Mouse (Mus musculus): ENCODE results near the gene Iqgap1. TPM values are rescaled to one million over a fixed set of nuclear protein-coding genes. Genes with fewer than 3 reads are reported as not detected.
"Not testable (repeated sequence)": the region's sequence is repeated elsewhere in the genome, so short reads cannot be mapped to it uniquely, and the experiment has no call there.

Iqgap1 gene
- polyA plus RNA-seq, 1 experiment from 2014 or later, result 17.5 TPM

DNA sequence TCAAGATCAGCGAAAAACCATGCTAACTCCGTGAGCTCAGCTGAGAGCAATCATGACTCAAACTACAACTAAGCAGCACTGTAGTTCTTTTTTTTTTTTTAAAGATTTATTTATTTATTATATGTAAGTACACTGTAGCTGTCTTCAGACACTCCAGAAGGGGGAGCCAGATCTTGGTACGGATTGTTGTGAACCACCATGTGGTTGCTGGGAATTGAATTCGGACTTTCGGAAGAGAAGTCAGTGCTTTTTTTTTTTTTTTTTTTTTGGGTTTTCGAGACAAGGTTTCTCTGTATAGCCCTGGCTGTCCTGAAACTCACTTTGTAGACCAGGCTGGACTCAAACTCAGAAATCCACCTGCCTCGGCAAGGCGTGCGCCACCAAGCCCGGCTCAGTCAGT, 76.7 kb downstream of the Iqgap1 start:
- H3K9me3 ChIP-seq (replicated peaks; ENCODE audit: control insufficient read depth, low read length, poor library complexity, severe bottlenecking); H3K9ac ChIP-seq (ENCODE audit: low read depth, low read length); H3K27me3 ChIP-seq (ENCODE audit: control insufficient read depth, insufficient read depth, low read depth, low read length); H3K4me3 ChIP-seq (ENCODE audit: low read depth, low read length); H3K4me2 ChIP-seq (ENCODE audit: low read length); ATAC-seq; H3K27ac ChIP-seq (ENCODE audit: low read length): not testable (repeated sequence)
- H3K4me1 ChIP-seq (ENCODE audit: control insufficient read depth, insufficient read depth, low read length), result peaks cover 13% of the 10 kb centered on the region
- WGBS, result 97% methylated on average over 10 of the region's 10 CpGs
- H3K36me3 ChIP-seq (ENCODE audit: control insufficient read depth, insufficient read depth, low read length), result peaks cover 30% of the 10 kb centered on the region

- no peak overlapping the region for H3K27ac ChIP-seq (ENCODE audit: low read length)
- no peak for ATAC-seq
- 65% methylated on average over 7 of the region's 7 CpGs for WGBS
These were observed 78.4 kb downstream of the Iqgap1 start for GRCm38 (mm10) chr7:80747371-80747770.

GRCm38 (mm10) chr7:80746166-80746761, 79.5 kb downstream of the Iqgap1 start:
- 8% methylated on average over 5 of the region's 5 CpGs for WGBS
- H3K9me3 ChIP-seq (replicated peaks; ENCODE audit: control insufficient read depth, low read length, poor library complexity, severe bottlenecking), result no peaks in the 10 kb centered on the region
- 0 out of 2 replicates have a peak, but pooled peaks have one; percentile 48 for ATAC-seq
- no peaks in the 10 kb centered on the region for H3K27me3 ChIP-seq (ENCODE audit: control insufficient read depth, insufficient read depth, low read depth, low read length)
- H3K27ac ChIP-seq (ENCODE audit: low read length), result peak overlapping the region; percentile 53
- no peak overlapping the region for H3K4me3 ChIP-seq (ENCODE audit: low read depth, low read length)
- peaks cover 31% of the 10 kb centered on the region for H3K36me3 ChIP-seq (ENCODE audit: control insufficient read depth, insufficient read depth, low read length)
- peaks cover 13% of the 10 kb centered on the region for H3K4me1 ChIP-seq (ENCODE audit: control insufficient read depth, insufficient read depth, low read length)
- H3K9ac ChIP-seq (ENCODE audit: low read depth, low read length), result no peak overlapping the region; the same call in 1 of the 2 replicates
- H3K4me2 ChIP-seq (ENCODE audit: low read length), result no peak overlapping the region

More at GRCm38 (mm10) chr7:80747371-80747770, 78.4 kb downstream of the Iqgap1 start:
- Histone ChIP-seq H3K9me3 (replicated peaks; ENCODE audit: control insufficient read depth, low read length, poor library complexity, severe bottlenecking) (no peaks in the 10 kb centered on the region), H3K4me1 (ENCODE audit: control insufficient read depth, insufficient read depth, low read length) (peaks cover 13% of the 10 kb centered on the region), H3K36me3 (ENCODE audit: control insufficient read depth, insufficient read depth, low read length) (peaks cover 40% of the 10 kb centered on the region), H3K4me3 (ENCODE audit: low read depth, low read length) (no peak overlapping the region), H3K27me3 (ENCODE audit: control insufficient read depth, insufficient read depth, low read depth, low read length) (no peaks in the 10 kb centered on the region), H3K4me2 (ENCODE audit: low read length) (no peak overlapping the region), H3K9ac (ENCODE audit: low read depth, low read length) (no peak overlapping the region)

GRCm38 (mm10) chr7:80745746-80746145, 80.0 kb downstream of the Iqgap1 start:
- H3K9me3 ChIP-seq (replicated peaks; ENCODE audit: control insufficient read depth, low read length, poor library complexity, severe bottlenecking), result no peaks in the 10 kb centered on the region
- H3K27me3 ChIP-seq (ENCODE audit: control insufficient read depth, insufficient read depth, low read depth, low read length), result no peaks in the 10 kb centered on the region
- peaks cover 13% of the 10 kb centered on the region for H3K4me1 ChIP-seq (ENCODE audit: control insufficient read depth, insufficient read depth, low read length)
- no peak overlapping the region for H3K4me3 ChIP-seq (ENCODE audit: low read depth, low read length)
- no peak overlapping the region for H3K27ac ChIP-seq (ENCODE audit: low read length)
- H3K4me2 ChIP-seq (ENCODE audit: low read length), result no peak overlapping the region
- 1% methylated on average over 3 of the region's 3 CpGs for WGBS
- ATAC-seq, result 0 out of 2 replicates have a peak, but pooled peaks have one; percentile 9
- H3K36me3 ChIP-seq (ENCODE audit: control insufficient read depth, insufficient read depth, low read length), result peaks cover 26% of the 10 kb centered on the region
- H3K9ac ChIP-seq (ENCODE audit: low read depth, low read length), result no peak overlapping the region; the same call in 1 of the 2 replicates

GRCm38 (mm10) chr7:80745250-80745649, 80.5 kb downstream of the Iqgap1 start:
- no peak for ATAC-seq
- Histone ChIP-seq H3K27me3 (ENCODE audit: control insufficient read depth, insufficient read depth, low read depth, low read length) (no peaks in the 10 kb centered on the region), H3K4me1 (ENCODE audit: control insufficient read depth, insufficient read depth, low read length) (peaks cover 13% of the 10 kb centered on the region), H3K36me3 (ENCODE audit: control insufficient read depth, insufficient read depth, low read length) (peaks cover 26% of the 10 kb centered on the region), H3K9me3 (replicated peaks; ENCODE audit: control insufficient read depth, low read length, poor library complexity, severe bottlenecking) (no peaks in the 10 kb centered on the region), H3K4me3 (ENCODE audit: low read depth, low read length) (no peak overlapping the region), H3K4me2 (ENCODE audit: low read length) (no peak overlapping the region), H3K27ac (ENCODE audit: low read length) (peak overlapping the region; percentile 40), H3K9ac (ENCODE audit: low read depth, low read length) (0 out of 2 replicates have a peak overlapping the region, but pooled peaks have one; percentile 27)
- WGBS, result 6% methylated on average over 9 of the region's 9 CpGs

GRCm38 (mm10) chr7:80743920-80744630, 81.7 kb downstream of the Iqgap1 start:
- Histone ChIP-seq H3K9ac (ENCODE audit: low read depth, low read length) (no peak overlapping the region), H3K4me2 (ENCODE audit: low read length) (no peak overlapping the region), H3K9me3 (replicated peaks; ENCODE audit: control insufficient read depth, low read length, poor library complexity, severe bottlenecking) (no peaks in the 10 kb centered on the region), H3K27ac (ENCODE audit: low read length) (no peak overlapping the region), H3K4me1 (ENCODE audit: control insufficient read depth, insufficient read depth, low read length) (peaks cover 13% of the 10 kb centered on the region), H3K4me3 (ENCODE audit: low read depth, low read length) (no peak overlapping the region), H3K27me3 (ENCODE audit: control insufficient read depth, insufficient read depth, low read depth, low read length) (no peaks in the 10 kb centered on the region), H3K36me3 (ENCODE audit: control insufficient read depth, insufficient read depth, low read length) (peaks cover 25% of the 10 kb centered on the region)
- ATAC-seq, result no peak
- 73% methylated on average over 9 of the region's 9 CpGs for WGBS

DNA sequence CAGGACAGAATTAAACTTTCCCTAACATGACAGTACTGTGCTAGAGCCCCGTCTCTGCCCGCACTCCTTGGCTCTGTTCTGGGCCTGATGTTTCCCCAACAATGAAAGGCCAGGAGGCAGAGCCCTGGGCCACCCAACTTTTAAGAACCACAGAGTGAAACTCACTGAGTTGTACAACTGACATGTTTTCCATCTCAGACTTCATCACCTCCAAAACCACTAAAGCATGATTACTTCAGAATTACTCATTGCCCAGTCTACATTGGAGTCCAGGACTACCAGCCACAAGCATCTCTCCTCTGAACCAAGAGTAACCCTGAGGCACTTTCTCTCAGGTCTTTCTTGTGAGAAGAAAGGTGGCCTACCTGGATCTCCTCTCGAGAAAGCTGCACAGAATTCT, 83.1 kb downstream of the Iqgap1 start:
- no peak overlapping the region for H3K27ac ChIP-seq (ENCODE audit: low read length)
- no peak for ATAC-seq
- H3K9me3 ChIP-seq (replicated peaks; ENCODE audit: control insufficient read depth, low read length, poor library complexity, severe bottlenecking), result no peaks in the 10 kb centered on the region
- H3K4me3 ChIP-seq (ENCODE audit: low read depth, low read length), result no peak overlapping the region
- H3K9ac ChIP-seq (ENCODE audit: low read depth, low read length), result no peak overlapping the region
- WGBS, result 89% methylated on average over 3 of the region's 3 CpGs
- H3K27me3 ChIP-seq (ENCODE audit: control insufficient read depth, insufficient read depth, low read depth, low read length), result no peaks in the 10 kb centered on the region
- H3K36me3 ChIP-seq (ENCODE audit: control insufficient read depth, insufficient read depth, low read length), result peaks cover 19% of the 10 kb centered on the region
- H3K4me2 ChIP-seq (ENCODE audit: low read length), result no peak overlapping the region
- peaks cover 13% of the 10 kb centered on the region for H3K4me1 ChIP-seq (ENCODE audit: control insufficient read depth, insufficient read depth, low read length)

DNA sequence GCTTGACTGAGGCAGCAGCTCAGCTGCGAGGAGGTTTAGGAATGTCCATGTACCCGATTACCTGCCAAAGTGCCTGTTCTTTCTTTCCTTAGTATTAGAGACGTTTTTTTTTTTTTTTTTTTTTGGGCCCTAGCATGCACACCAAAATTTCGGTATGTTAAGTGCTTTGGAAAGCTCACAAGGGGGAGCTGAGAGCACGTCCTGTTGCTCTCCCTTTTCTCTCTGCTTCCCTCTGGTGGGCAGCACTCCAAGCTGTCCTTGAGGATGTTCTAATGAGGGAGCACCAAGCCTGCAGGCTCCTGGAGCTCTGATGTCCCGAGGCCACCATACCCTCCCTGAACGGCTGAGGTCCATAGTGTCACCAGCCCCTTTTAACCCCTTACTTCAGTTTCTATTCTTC, 84.8 kb downstream of the Iqgap1 start:
- Histone ChIP-seq H3K9me3 (replicated peaks; ENCODE audit: control insufficient read depth, low read length, poor library complexity, severe bottlenecking) (no peaks in the 10 kb centered on the region), H3K4me1 (ENCODE audit: control insufficient read depth, insufficient read depth, low read length) (peaks cover 8% of the 10 kb centered on the region), H3K9ac (ENCODE audit: low read depth, low read length) (no peak overlapping the region), H3K4me3 (ENCODE audit: low read depth, low read length) (no peak overlapping the region), H3K27ac (ENCODE audit: low read length) (no peak overlapping the region), H3K36me3 (ENCODE audit: control insufficient read depth, insufficient read depth, low read length) (peaks cover 30% of the 10 kb centered on the region), H3K4me2 (ENCODE audit: low read length) (no peak overlapping the region), H3K27me3 (ENCODE audit: control insufficient read depth, insufficient read depth, low read depth, low read length) (no peaks in the 10 kb centered on the region)
- 0 out of 2 replicates have a peak, but pooled peaks have one; percentile 48 for ATAC-seq
- 23% methylated on average over 7 of the region's 7 CpGs for WGBS

DNA sequence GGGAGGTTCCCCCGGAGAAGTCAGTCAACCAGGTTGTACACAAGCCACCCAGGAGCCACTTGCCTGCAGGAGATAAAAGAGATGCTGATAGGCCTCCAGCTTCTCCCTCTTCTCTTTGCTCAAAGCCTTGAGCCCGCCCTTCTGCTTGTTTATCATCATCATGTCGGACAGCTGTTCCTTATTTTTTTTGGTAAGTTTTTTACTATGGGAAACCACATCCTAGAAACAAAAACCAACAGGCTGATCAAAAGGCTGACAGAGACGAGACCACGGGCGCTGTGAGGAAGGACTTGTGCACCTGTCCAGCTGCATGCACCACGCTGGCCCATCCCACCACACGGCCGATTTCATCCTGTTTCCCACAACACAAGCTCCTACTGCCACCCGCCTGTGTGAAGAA, 89.6 kb downstream of the Iqgap1 start:
- Histone ChIP-seq H3K36me3 (ENCODE audit: control insufficient read depth, insufficient read depth, low read length) (peaks cover 38% of the 10 kb centered on the region), H3K4me2 (ENCODE audit: low read length) (no peak overlapping the region), H3K4me1 (ENCODE audit: control insufficient read depth, insufficient read depth, low read length) (no peaks in the 10 kb centered on the region), H3K9me3 (replicated peaks; ENCODE audit: control insufficient read depth, low read length, poor library complexity, severe bottlenecking) (no peaks in the 10 kb centered on the region), H3K4me3 (ENCODE audit: low read depth, low read length) (no peak overlapping the region), H3K27me3 (ENCODE audit: control insufficient read depth, insufficient read depth, low read depth, low read length) (no peaks in the 10 kb centered on the region), H3K9ac (ENCODE audit: low read depth, low read length) (no peak overlapping the region), H3K27ac (ENCODE audit: low read length) (no peak overlapping the region)
- WGBS, result 89% methylated on average over 10 of the region's 10 CpGs
- no peak for ATAC-seq
